Mouse (Mus musculus) cerebellum, adult 2 months (tissue): ENCODE measurements around the gene Mxd1. TPM values are rescaled to one million over a fixed set of nuclear protein-coding genes. Genes with fewer than 3 reads are reported as not detected.

Experiments used
- DNase-seq, 2 experiments: peaks; one replicate each; pipeline ENCODE4 v3.0.0; 2021
- H3K27ac ChIP-seq: fragments of 200-500 bp; 2 replicates; pipeline ENCODE4 v1.5.1; 2012; ENCODE audit warnings: low read length, control low read depth, inconsistent platforms; ENCODE audit not compliant: insufficient read depth
- H3K27me3 ChIP-seq: fragments of 200-500 bp; 2 replicates; pipeline ENCODE4 v1.6.1; 2012; ENCODE audit warnings: inconsistent platforms, mild to moderate bottlenecking, low read length, moderate library complexity; ENCODE audit not compliant: control insufficient read depth, insufficient read depth
- H3K4me1 ChIP-seq: fragments of 200-500 bp; 2 replicates; pipeline ENCODE4 v1.6.1; 2011; ENCODE audit warnings: low read length; ENCODE audit not compliant: control insufficient read depth, insufficient read depth
- H3K4me3 ChIP-seq: fragments of 200-500 bp; replicated peaks from 2 replicates; pipeline ENCODE3; 2011; ENCODE audit warnings: mild to moderate bottlenecking, low read depth, low read length, control low read depth; ENCODE audit not compliant: insufficient read depth
- CTCF ChIP-seq: fragments of 200-500 bp; IDR thresholded peaks from 2 replicates; pipeline ENCODE4 v1.5.1; 2011; ENCODE audit warnings: low read depth, mild to moderate bottlenecking, control low read depth, low read length, moderate library complexity, borderline replicate concordance; ENCODE audit not compliant: insufficient read depth
- POLR2A ChIP-seq: fragments of 200-500 bp; IDR thresholded peaks from 2 replicates; pipeline ENCODE4 v1.6.1; 2011; ENCODE audit warnings: low read length, control low read depth, borderline replicate concordance; ENCODE audit not compliant: insufficient read depth
- WGBS: fragments of 180-500 bp; shearing (Covaris S2); methylation state at CpG from one replicate; pipeline ENCODE4 v1.1.7; 2018; 5-methylcytosine and 5-hydroxymethylcytosine counted together
- polyA plus RNA-seq: library from polyadenylated mRNA; depleted of rRNA; stranded (reverse); fragments of >200 nt; gene quantifications from 2 replicates; pipeline ENCODE4 v1.2.3, GENCODE M21; 2012

Mxd1 gene
- polyA plus RNA-seq, 1 experiment = 21.9 TPM

- no peak for DNase-seq
- 66% methylated on average over 4 of the region's 4 CpGs for WGBS
- no peak overlapping the region for H3K27ac ChIP-seq
- no peak for TF ChIP-seq POLR2A
- H3K27me3 ChIP-seq = no peaks in the 10 kb centered on the region
- H3K4me3 ChIP-seq = no peak overlapping the region
- H3K4me1 ChIP-seq = no peaks in the 10 kb centered on the region
Observed at GRCm38 (mm10) chr6:86645551-86645950, 23.4 kb downstream of the Mxd1 start.

- Histone ChIP-seq H3K27ac (no peak overlapping the region), H3K27me3 (no peaks in the 10 kb centered on the region), H3K4me3 (no peak overlapping the region), H3K4me1 (no peaks in the 10 kb centered on the region)
- TF ChIP-seq POLR2A (no peak), CTCF (no peak)
- WGBS = 74% methylated on average over 3 of the region's 3 CpGs
- DNase-seq = no peak
Observed at GRCm38 (mm10) chr6:86644775-86645400, 24.1 kb downstream of the Mxd1 start.

GRCm38 (mm10) chr6:86641716-86642115, 27.2 kb downstream of the Mxd1 start:
- H3K27me3 ChIP-seq = no peaks in the 10 kb centered on the region
- no peak for DNase-seq
- no peak overlapping the region for H3K27ac ChIP-seq
- no peak for TF ChIP-seq POLR2A
- TF ChIP-seq CTCF = no peak
- H3K4me3 ChIP-seq = no peak overlapping the region
- 64% methylated on average over 8 of the region's 8 CpGs for WGBS
- H3K4me1 ChIP-seq = no peaks in the 10 kb centered on the region

GRCm38 (mm10) chr6:86640776-86641175, 28.2 kb downstream of the Mxd1 start:
- H3K27ac ChIP-seq = no peak overlapping the region
- no peak overlapping the region for H3K4me3 ChIP-seq
- no peaks in the 10 kb centered on the region for H3K27me3 ChIP-seq
- no peak for TF ChIP-seq CTCF
- no peak for TF ChIP-seq POLR2A
- DNase-seq = no peak
- H3K4me1 ChIP-seq = no peaks in the 10 kb centered on the region
- WGBS = 63% methylated on average over 8 of the region's 8 CpGs

- Histone ChIP-seq H3K4me1 (no peaks in the 10 kb centered on the region), H3K27ac (no peak overlapping the region), H3K4me3 (no peak overlapping the region), H3K27me3 (no peaks in the 10 kb centered on the region)
- WGBS = 79% methylated on average over 3 of the region's 3 CpGs
- DNase-seq = no peak
- TF ChIP-seq POLR2A = no peak
- no peak for TF ChIP-seq CTCF
Observed at GRCm38 (mm10) chr6:86640161-86640560, 28.8 kb downstream of the Mxd1 start.

GRCm38 (mm10) chr6:86639180-86640160, 29.5 kb downstream of the Mxd1 start:
- no peak overlapping the region for H3K4me3 ChIP-seq
- no peaks in the 10 kb centered on the region for H3K27me3 ChIP-seq
- no peak for TF ChIP-seq POLR2A
- no peak for TF ChIP-seq CTCF
- 87% methylated on average over 18 of the region's 18 CpGs for WGBS
- DNase-seq = no peak
- no peak overlapping the region for H3K27ac ChIP-seq
- H3K4me1 ChIP-seq = no peaks in the 10 kb centered on the region

GRCm38 (mm10) chr6:86638434-86638833, 30.5 kb downstream of the Mxd1 start:
- 31% methylated on average over 2 of the region's 2 CpGs for WGBS
- no peak for TF ChIP-seq POLR2A
- TF ChIP-seq CTCF = peak; percentile 59
- H3K4me3 ChIP-seq = no peak overlapping the region
- H3K27ac ChIP-seq = no peak overlapping the region
- no peaks in the 10 kb centered on the region for H3K4me1 ChIP-seq
- no peaks in the 10 kb centered on the region for H3K27me3 ChIP-seq
- DNase-seq = no peak

GRCm38 (mm10) chr6:86637860-86638259, 31.1 kb downstream of the Mxd1 start:
- DNase-seq = no peak
- Histone ChIP-seq H3K4me1 (no peaks in the 10 kb centered on the region), H3K4me3 (no peak overlapping the region), H3K27ac (no peak overlapping the region), H3K27me3 (no peaks in the 10 kb centered on the region)
- 93% methylated on average over 2 of the region's 2 CpGs for WGBS
- TF ChIP-seq CTCF (no peak), POLR2A (no peak)
